Mouse (Mus musculus) megakaryocyte, embryonic 14.5 days (primary cell): ENCODE data around the gene 4930452B06Rik.

Experiments used
- FLI1 ChIP-seq: IDR thresholded peaks from 2 replicates; pipeline ENCODE4 v1.6.1; 2012; ENCODE audit warnings: low read length, inconsistent platforms, mixed read lengths
- GATA1 ChIP-seq: IDR thresholded peaks from 3 replicates; pipeline ENCODE4 v1.6.1; 2012; ENCODE audit warnings: mixed read lengths, low read length, inconsistent platforms, borderline replicate concordance

DNA sequence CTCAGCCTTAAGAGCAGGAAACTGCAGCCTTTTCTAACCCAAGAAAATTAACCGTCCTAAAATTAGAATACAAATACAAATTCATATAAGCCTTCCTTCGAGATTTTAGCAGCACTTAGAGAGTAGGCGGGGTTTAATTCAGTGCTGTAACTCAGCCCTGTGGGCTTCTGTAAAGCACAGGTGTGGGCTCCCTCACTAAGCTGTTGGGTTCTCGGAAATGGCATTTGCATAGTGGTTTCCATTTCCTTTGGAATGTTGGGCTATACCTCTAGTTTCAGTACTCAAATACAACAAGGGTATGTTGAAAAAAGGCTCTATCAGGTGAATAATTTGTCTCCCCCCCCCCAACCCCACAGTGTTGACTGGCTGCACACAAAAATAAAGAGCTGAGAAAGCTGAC lies 206.3 kb downstream of the 4930452B06Rik start:
- TF ChIP-seq GATA1 = no peak
- no peak for TF ChIP-seq FLI1
